Mouse (Mus musculus) hindbrain, postnatal 0 days (tissue): ENCODE data around the gene Fam155a. TPM values are rescaled to one million over a fixed set of nuclear protein-coding genes. Genes with fewer than 3 reads are reported as not detected.
A peak's percentile ranks its signal among the peaks of the same experiment; 100 is the strongest.

Experiments
- ATAC-seq: fragments of 200-750 bp; cut with Nextera tagmentation; 2 replicates; pipeline ENCODE4 v1.8.0; 2017; ENCODE audit warnings: mild to moderate bottlenecking, moderate TSS enrichment, moderate library complexity
- DNase-seq: peaks from one replicate; pipeline ENCODE4 v3.0.0-alpha.2; 2015; ENCODE audit warnings: low spot score
- H3K27ac ChIP-seq: fragments of 300-500 bp; sonication (generic); 2 replicates; pipeline ENCODE4 v1.5.1; 2014; ENCODE audit warnings: mild to moderate bottlenecking
- H3K27me3 ChIP-seq: fragments of 300-500 bp; sonication (generic); 2 replicates; pipeline ENCODE4 v1.6.1; 2014; ENCODE audit warnings: low read length, mixed read lengths; ENCODE audit not compliant: insufficient read depth
- H3K36me3 ChIP-seq: fragments of 300-500 bp; sonication (generic); 2 replicates; pipeline ENCODE4 v1.6.1; 2014; ENCODE audit warnings: low read length, mixed read lengths; ENCODE audit not compliant: insufficient read depth
- H3K4me1 ChIP-seq: fragments of 300-500 bp; sonication (generic); 2 replicates; pipeline ENCODE4 v1.6.1; 2014; ENCODE audit warnings: antibody characterized with exemption, low read length, mixed read lengths; ENCODE audit not compliant: insufficient read depth
- H3K4me2 ChIP-seq: fragments of 300-500 bp; sonication (generic); 2 replicates; pipeline ENCODE4 v1.6.1; 2014; ENCODE audit warnings: low read depth, mild to moderate bottlenecking, low read length, moderate library complexity, mixed read lengths
- H3K4me3 ChIP-seq: fragments of 300-500 bp; sonication (generic); 2 replicates; pipeline ENCODE4 v1.5.1; 2014; ENCODE audit warnings: low read length
- H3K9ac ChIP-seq: fragments of 300-500 bp; sonication (generic); replicated peaks from 2 replicates; pipeline ENCODE4 v1.6.1; 2014; ENCODE audit warnings: mild to moderate bottlenecking, low read length, moderate library complexity, mixed read lengths
- H3K9me3 ChIP-seq: fragments of 300-500 bp; sonication (generic); 2 replicates; pipeline ENCODE4 v1.6.1; 2016; ENCODE audit warnings: low read length, mixed read lengths
- CTCF ChIP-seq: IDR thresholded peaks from 2 replicates; pipeline ENCODE4 v1.5.1; 2016; ENCODE audit warnings: antibody characterized with exemption, control low read depth, low read depth
- WGBS: fragments of 180-500 bp; shearing (Covaris S2); extraction: QIAGEN DNeasy Blood & Tissue Kit; methylation state at CpG from one replicate; pipeline ENCODE4 v1.1.7; 2014; 5-methylcytosine and 5-hydroxymethylcytosine counted together
- polyA plus RNA-seq: library from polyadenylated mRNA; unstranded; fragments of >200 nt; fragmentation: Nextera tagmentation; extraction: Ambion mirVana; gene quantifications from 2 replicates; pipeline ENCODE4 v1.2.1, GENCODE M21; 2015
- total RNA-seq: library from RNA; depleted of rRNA; stranded (reverse); fragments of >200 nt; gene quantifications from 2 replicates; pipeline ENCODE4 v1.2.3, GENCODE M21; 2014

The Fam155a gene
- total and polyA plus RNA-seq, 2 experiments from 2014 or later: 34.0 to 117 TPM

DNA sequence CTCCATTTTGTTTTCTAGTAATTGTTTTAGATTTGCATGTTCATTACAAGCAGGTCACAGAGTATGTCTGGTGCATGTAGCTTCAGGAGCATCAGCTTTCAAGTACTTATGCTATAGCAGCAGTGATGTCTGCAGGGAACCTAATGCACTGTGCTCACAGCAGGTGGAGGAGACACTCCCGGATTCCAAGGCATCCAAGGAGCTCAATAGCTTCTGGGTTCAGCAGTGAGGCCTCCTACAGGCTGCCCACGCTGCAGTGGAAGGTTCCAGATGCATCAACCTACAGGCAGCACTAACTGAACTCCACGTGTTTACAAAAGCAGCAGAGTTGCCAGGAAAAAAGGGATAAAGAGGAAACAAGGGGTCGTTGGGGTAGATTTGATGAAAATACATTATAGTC lies 559.2 kb downstream of the Fam155a start:
- WGBS: 56% methylated on average over 4 of the region's 4 CpGs
- no peak for ATAC-seq
- no peak overlapping the region for H3K27ac ChIP-seq
- no peak overlapping the region for H3K9ac ChIP-seq
- no peak overlapping the region for H3K4me2 ChIP-seq
- H3K4me1 ChIP-seq: no peaks in the 10 kb centered on the region
- H3K9me3 ChIP-seq: no peaks in the 10 kb centered on the region
- no peaks in the 10 kb centered on the region for H3K36me3 ChIP-seq
- no peak for DNase-seq
- no peak for TF ChIP-seq CTCF
- H3K27me3 ChIP-seq: no peaks in the 10 kb centered on the region
- H3K4me3 ChIP-seq: no peak overlapping the region

DNA sequence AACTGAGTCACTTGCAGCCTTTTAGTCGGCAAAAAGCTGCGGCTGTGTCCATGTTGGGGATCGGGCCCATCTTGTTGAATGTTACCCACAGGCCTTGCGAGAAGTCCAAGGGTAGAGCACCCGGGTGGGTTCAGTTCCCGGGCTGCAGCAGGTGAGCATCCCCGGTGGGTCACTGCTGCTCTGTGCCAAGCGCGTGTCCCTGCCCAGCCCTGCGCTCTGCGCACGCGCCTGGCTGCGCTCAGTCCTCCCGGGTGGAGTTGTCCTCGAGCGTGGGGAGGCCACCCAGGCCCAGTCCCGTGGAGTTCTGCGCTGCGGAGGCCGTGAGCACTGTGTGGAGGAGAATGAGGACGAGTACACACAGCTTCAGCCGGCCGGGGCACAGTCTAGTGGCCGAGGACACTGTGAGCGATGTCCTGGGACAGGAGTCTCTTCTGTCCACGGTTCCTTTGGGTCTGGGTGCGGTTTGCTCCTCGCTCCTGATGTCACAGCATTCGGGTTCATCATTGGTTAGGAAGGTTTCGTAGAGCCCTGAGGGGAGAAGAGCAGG lies 563.4 kb downstream of the Fam155a start:
- DNase-seq (no peak), ATAC-seq (no peak)
- Histone ChIP-seq H3K4me1 (no peaks in the 10 kb centered on the region), H3K27me3 (no peaks in the 10 kb centered on the region), H3K36me3 (no peaks in the 10 kb centered on the region), H3K4me3 (no peak overlapping the region), H3K9ac (no peak overlapping the region), H3K4me2 (no peak overlapping the region), H3K27ac (no peak overlapping the region), H3K9me3 (no peaks in the 10 kb centered on the region)
- TF ChIP-seq CTCF: no peak
- 95% methylated on average over 31 of the region's 31 CpGs for WGBS

DNA sequence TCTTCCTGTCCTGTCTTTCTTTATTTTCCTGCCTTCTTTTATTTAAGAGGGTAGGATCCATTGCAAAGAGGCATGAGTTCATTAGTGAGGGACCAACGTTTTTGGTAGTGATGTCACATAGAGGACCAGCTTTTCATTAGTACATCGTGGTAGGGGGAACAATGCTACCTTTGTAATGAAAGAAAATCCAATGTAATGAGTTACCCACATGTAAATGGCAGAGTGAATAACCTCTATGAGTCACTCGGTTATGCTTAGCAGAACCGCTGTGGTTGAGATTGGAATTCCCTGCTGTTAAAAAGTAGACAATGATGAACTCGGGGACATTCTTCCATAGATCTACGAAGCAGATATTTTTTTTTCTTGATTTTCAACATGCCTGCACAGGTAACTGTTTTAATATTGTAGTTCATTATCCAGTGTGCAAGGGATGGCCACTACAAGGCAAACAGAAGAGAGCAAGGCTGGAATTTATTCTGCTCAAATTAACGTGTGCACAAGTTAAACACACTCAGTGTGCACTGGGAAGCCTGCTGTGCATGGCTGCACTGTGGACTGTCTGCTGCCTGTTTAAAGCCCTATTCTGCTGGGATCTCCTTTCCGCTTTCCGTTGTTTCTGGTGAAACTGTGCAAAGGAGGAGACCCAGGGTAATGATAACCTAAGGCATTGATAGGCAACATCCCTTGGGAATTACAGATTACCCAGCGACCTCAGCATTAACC lies 566.5 kb downstream of the Fam155a start:
- WGBS: 49% methylated on average over 10 of the region's 10 CpGs
- Histone ChIP-seq H3K27me3 (no peaks in the 10 kb centered on the region), H3K4me1 (no peaks in the 10 kb centered on the region), H3K4me3 (no peak overlapping the region), H3K4me2 (no peak overlapping the region), H3K9me3 (no peaks in the 10 kb centered on the region), H3K36me3 (no peaks in the 10 kb centered on the region), H3K9ac (no peak overlapping the region), H3K27ac (no peak overlapping the region)
- DNase-seq (no peak), ATAC-seq (peak; percentile 15; the same call in 1 of the 2 replicates)
- no peak for TF ChIP-seq CTCF

DNA sequence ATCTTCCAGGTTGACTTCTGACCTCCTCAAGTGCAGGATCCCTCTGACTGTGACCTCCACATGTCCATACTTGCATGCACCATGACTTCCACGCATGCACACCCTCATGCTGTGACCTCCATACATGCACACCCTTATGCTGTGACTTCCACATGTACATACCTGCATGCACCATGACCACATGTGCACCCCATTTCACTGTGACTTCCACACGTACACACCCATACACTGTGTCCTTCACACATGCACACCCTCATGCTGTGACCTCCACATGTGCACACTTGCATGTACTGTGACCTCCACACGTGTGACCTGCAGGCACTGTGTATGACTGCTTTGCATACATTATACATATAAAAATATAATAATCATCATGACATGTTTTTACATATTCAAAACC lies 570.9 kb downstream of the Fam155a start:
- no peaks in the 10 kb centered on the region for H3K9me3 ChIP-seq
- no peak overlapping the region for H3K27ac ChIP-seq
- H3K36me3 ChIP-seq: no peaks in the 10 kb centered on the region
- no peak overlapping the region for H3K9ac ChIP-seq
- no peak overlapping the region for H3K4me2 ChIP-seq
- WGBS: 90% methylated on average over 3 of the region's 3 CpGs
- no peak overlapping the region for H3K4me3 ChIP-seq
- DNase-seq (no peak), ATAC-seq (peak; percentile 30; the same call in 1 of the 2 replicates)
- no peak for TF ChIP-seq CTCF
- H3K4me1 ChIP-seq: no peaks in the 10 kb centered on the region
- no peaks in the 10 kb centered on the region for H3K27me3 ChIP-seq

DNA sequence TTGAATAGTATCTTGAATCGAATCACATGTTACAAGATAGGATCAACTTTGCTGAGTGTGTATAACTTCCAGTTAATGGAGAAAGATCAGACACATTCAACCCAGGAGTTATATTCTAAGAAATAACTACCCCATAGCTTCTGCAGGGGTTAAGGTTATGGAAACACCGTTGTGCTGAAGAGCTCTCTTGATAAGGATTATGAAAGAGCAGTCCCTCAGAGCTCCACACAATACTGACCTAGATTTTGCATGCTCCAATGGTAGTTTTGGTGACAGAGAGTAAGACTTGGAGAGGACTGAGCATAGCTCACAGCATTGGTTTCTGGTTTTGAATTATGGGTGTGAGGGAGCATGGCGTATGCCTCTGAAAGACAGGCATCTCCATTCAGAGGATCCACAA lies 579.3 kb downstream of the Fam155a start:
- TF ChIP-seq CTCF: no peak
- Histone ChIP-seq H3K4me3 (no peak overlapping the region), H3K36me3 (no peaks in the 10 kb centered on the region), H3K9ac (no peak overlapping the region), H3K9me3 (no peaks in the 10 kb centered on the region), H3K4me1 (no peaks in the 10 kb centered on the region), H3K4me2 (no peak overlapping the region), H3K27me3 (no peaks in the 10 kb centered on the region), H3K27ac (no peak overlapping the region)
- DNase-seq (no peak), ATAC-seq (no peak)
- 86% methylated on average over 3 of the region's 3 CpGs for WGBS

DNA sequence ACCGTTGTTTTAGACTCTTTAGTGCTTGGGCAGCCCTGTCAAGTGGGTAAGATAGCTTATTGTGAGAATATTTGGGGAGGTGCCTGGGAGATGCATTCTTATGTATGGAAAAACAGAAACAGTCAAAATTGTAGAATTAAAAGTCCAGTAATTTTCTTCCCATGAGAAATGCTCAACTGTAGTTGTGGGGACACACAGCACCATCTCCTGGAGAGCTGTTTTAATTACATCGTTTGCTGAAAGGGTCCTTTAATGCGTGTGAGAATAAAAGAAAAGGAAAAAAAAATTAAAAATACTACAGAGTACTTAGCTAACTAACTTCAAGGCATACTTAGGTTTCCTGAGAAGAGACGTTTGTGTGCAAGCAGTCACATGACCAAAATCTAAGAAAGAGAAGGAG lies 582.3 kb downstream of the Fam155a start:
- TF ChIP-seq CTCF: peak; percentile 63
- H3K9ac ChIP-seq: no peak overlapping the region
- no peak overlapping the region for H3K4me3 ChIP-seq
- 39% methylated on average over 4 of the region's 4 CpGs for WGBS
- no peaks in the 10 kb centered on the region for H3K27me3 ChIP-seq
- no peak overlapping the region for H3K27ac ChIP-seq
- no peaks in the 10 kb centered on the region for H3K36me3 ChIP-seq
- ATAC-seq (no peak), DNase-seq (peak; percentile 60)
- H3K4me1 ChIP-seq: no peaks in the 10 kb centered on the region
- no peak overlapping the region for H3K4me2 ChIP-seq
- no peaks in the 10 kb centered on the region for H3K9me3 ChIP-seq

DNA sequence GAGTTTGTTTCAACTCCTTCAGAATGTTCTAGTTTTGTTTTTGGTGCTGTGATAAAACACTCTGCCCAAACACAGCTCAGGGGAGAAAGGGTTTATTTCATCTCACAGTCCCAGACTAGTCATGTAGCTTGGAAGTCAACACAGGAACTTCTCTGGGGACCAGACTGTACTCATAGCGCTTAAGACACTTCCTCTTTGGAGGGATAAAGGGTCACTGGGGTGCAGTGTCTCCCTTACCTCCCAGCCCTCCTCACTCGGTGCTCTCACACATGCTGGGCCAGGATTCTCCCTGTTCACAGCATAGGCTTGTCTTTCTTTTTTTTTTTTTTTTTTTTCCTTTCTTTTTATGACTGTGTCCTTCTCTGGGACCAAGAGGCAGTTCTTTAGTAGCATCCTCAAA lies 585.8 kb downstream of the Fam155a start:
- DNase-seq (no peak), ATAC-seq (no peak)
- H3K27ac ChIP-seq: no peak overlapping the region
- TF ChIP-seq CTCF: no peak
- no peaks in the 10 kb centered on the region for H3K36me3 ChIP-seq
- H3K9me3 ChIP-seq: no peaks in the 10 kb centered on the region
- H3K4me1 ChIP-seq: no peaks in the 10 kb centered on the region
- WGBS: 68% methylated on average over 2 of the region's 2 CpGs
- no peak overlapping the region for H3K9ac ChIP-seq
- no peak overlapping the region for H3K4me2 ChIP-seq
- H3K4me3 ChIP-seq: no peak overlapping the region
- H3K27me3 ChIP-seq: no peaks in the 10 kb centered on the region
